Mouse (Mus musculus) thymus, adult 18-20 months (tissue): Measurements from ENCODE around the gene Gstm4.
"Not testable (repeated sequence)": the region's sequence is repeated elsewhere in the genome, so short reads cannot be mapped to it uniquely, and the experiment has no call there.

Experiments used
- DNase-seq, 2 experiments: peaks; one replicate each; pipeline ENCODE4 v3.0.0; 2022; ENCODE audit warnings: mixed read lengths in 2 of 2

Gene Gstm4

DNA sequence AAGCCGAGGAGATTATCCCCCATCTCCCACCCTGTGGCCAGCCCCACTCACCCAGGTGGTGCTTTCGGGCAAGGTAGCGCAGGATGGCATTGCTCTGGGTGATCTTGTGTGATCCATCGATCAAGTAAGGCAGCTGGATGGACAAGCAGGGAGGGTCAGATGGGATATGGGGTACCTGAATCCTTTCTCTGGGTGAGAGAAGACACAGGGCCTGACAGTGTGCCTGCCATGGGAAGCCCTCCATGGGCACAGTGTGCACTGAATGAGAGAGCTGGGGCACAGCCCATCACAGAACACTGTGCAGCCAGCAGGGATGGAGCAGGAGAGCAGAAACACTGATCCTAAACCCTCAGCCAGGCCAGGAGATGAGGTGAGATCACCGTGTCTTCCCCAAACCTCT lies 28.2 kb downstream of the Gstm4 start:
- not testable (repeated sequence) for DNase-seq

DNA sequence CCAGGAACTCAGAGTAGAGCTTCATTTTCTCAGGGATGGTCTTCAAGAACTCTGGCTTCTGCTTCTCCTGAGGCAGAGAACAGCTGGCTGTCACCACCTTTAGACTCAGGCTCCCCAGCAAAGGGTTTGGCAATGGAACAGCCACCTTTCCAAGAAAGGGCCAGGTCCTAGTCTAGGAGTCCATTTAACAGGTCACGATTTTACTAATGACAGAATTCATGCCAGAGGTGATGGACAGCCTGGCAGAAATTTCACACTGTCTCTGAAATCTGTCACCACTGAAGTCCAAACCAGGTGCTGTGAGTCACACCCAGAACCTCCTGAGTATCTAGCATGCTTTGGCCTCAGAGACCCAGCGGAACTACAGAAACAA lies 29.7 kb downstream of the Gstm4 start:
- no peak for DNase-seq

GRCm38 (mm10) chr3:108014098-108014973 lies 30.4 kb downstream of the Gstm4 start:
- no peak for DNase-seq

DNA sequence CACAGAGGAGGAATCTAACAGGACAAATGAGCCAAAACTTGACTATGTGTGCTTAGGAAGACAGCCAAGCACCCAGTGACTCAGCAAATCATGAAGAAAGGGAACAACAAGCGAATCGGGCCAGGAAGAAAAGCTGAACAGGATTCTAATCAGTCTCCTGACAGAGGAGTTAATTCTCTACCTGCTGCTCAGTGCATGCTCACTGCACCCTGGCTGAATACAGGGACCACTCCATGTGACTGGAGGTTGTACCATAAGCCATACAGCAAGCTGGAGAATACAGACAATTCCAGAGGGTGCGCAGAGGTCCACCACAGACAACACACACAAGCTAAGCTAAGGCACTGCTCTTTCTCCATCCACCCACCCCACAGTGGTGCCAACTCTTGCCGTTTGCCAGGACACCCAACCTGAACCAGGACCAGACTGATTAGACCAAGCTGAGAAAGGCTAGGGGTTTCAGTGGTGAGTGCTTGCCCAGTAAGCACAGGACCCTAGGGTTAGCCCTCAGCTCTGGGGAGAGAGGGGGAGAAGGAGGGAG lies 31.3 kb downstream of the Gstm4 start:
- no peak for DNase-seq

- DNase-seq: no peak
These were observed 33.1 kb downstream of the Gstm4 start for GRCm38 (mm10) chr3:108011558-108011957.

DNA sequence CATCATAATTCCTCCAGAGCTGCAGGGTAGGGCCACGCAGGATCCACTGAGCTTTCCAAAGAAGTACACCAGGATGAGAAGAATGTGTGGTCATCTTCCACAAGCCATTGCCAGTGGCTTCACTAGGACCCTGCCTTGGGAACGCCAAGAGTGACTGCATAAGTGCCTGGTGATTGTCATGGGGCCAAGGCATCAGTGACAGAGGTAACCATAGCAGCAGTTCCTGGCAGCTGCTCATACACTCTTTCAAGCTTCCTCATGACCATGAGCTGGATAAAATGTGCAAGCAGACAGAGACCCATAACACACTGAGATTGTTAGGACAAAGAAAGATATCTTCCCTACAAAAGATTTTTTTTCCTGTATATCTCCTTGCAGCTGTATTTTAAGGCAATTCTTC lies 34.4 kb downstream of the Gstm4 start:
- no peak for DNase-seq

DNA sequence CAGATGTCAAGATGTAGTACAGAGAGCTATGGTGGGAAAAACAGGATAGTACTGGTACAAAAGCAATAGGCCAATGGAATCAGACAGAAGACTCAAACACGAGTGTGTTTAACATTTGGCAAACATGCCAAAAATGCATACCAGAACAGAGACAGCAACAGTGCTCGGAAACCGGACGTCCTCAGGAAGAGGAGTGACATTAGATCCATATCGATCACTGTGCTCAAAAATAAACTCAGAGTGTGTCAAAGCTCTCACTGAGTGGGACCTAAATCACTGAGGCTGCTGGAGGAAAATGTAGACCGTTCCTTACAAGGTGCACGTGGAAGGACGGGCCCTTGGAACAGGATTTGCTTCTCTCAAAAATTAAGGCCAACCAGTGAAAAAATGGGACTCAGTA lies 42.7 kb downstream of the Gstm4 start:
- DNase-seq: no peak

DNA sequence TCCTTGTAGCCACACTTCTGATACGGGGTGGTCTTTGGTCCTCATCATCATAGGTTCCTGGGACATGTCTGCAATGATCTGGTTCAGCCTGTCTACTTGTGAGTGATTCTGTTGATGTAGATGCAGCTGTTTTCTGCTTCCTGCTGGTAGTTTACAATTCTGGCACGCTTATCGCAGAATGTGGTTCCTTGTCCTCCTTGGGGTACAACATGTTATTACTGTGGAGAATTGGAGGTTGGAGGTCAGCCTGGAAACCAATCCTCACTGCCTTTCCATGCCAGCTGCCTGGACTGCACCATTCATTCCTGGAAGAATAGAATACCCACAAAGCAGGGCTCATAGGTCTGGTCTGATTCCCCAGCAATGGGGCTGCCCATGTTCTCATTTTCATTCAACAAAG lies 45.2 kb downstream of the Gstm4 start:
- no peak for DNase-seq

DNA sequence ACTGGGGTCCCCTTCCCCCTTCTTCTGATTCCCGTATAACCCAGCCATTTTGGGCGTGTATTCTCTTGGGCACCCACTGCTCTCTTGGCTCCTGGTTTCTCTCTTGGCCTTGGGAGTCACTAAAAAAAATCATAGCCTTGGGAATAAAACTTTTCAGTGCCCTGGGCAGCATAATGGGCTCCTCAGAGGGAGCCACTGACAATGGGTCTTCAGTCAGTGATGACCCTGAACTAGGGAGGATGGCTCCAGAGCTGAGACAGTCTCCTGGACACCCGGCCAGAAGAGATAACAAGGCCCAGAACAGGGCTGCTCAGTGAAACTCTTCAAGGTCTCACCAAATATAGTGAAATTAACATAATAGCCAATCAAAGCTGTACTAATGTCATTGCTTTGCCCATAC lies 46.1 kb downstream of the Gstm4 start:
- DNase-seq: no peak

- no peak for DNase-seq
These were observed 48.1 kb downstream of the Gstm4 start for GRCm38 (mm10) chr3:107996576-107996975.

- DNase-seq: not testable (repeated sequence)
These were observed 48.7 kb downstream of the Gstm4 start for GRCm38 (mm10) chr3:107995974-107996373.
